Mouse (Mus musculus): ENCODE results near the gene Oprm1. TPM values are rescaled to one million over a fixed set of nuclear protein-coding genes. Genes with fewer than 3 reads are reported as not detected.

Gene Oprm1
- total RNA-seq, 2 experiments from 2014 or later, result not detected

DNA sequence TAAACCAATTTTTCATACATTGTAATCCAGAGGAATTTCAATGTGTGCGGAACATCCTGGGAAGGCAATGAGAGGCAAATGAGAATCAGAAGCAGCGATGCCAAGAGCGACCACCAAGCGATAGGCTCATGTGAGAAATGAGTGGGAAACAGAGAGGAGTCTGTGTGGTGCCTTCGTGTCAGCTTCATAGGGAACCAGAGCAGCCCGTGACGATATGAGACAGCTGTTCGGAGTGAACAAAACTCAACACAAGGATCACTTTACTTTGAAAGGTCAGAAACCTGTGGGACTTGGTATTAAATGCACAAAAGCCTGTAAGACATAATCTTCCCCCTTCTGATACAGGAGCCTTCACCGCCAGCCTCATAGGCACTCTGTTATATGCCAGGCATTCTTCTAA is 262.2 kb downstream of the Oprm1 start:
- ATAC-seq (replicated peaks; ENCODE audit: low FRiP score, poor library complexity, severe bottlenecking), result no peak

DNA sequence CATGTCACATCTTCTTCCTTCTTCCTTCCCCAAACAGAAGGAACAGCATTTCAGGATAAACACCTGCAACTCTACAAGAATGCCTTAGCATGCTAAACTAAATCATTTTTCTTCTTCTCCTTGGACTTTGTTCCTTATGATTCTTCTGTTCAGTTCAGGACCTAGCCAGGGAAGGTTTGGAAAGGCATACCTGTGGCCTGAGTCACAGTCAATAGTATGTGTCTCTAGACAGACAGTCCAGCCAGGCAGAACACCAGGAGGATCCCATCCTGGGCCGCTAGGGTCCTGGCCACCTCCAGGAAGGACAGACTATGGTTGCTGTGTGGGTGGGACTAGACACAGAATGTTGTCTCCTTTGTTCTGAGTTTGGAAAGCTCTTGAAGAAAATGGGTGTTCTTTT is 266.7 kb downstream of the Oprm1 start:
- ATAC-seq (replicated peaks; ENCODE audit: low FRiP score, poor library complexity, severe bottlenecking), result no peak

DNA sequence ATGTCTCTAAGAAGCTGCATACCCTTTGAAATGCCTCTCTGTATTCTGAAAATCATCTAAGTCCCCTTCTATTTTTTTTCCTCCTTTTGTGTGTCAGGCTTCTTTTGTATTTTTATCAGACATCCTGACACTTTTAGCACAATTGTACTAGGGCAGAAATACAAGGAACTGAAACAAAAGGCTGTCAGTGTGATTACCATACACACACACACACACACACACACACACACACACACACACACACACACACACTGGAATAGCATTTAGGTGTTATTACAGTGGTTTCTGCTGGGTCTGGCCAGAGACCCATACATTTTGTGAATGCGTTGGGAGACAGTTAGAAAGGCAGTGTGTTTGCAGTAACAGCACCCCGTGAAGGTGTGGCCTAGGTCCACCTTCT is 275.2 kb downstream of the Oprm1 start:
- ATAC-seq (replicated peaks; ENCODE audit: low FRiP score, poor library complexity, severe bottlenecking), result no peak

DNA sequence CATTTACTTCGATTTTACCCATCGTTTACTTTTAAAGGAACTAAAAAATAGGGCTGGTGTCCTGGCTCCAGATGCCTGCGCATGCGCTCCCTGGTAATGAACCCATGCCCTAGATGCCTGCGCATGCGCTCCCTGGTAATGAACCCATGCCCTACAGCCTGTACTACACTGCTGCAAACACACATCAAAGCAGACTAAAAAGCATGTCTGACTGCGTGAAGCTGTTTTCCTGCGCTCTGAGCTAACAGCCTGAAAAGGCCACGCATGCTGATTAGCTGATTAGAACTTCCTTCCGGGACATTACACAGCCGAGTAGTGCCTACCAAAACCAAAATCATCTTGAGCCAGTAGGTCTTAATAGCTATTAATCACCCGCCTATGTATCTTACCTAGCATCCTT is 277.2 kb downstream of the Oprm1 start:
- no peak for ATAC-seq (replicated peaks; ENCODE audit: low FRiP score, poor library complexity, severe bottlenecking)

DNA sequence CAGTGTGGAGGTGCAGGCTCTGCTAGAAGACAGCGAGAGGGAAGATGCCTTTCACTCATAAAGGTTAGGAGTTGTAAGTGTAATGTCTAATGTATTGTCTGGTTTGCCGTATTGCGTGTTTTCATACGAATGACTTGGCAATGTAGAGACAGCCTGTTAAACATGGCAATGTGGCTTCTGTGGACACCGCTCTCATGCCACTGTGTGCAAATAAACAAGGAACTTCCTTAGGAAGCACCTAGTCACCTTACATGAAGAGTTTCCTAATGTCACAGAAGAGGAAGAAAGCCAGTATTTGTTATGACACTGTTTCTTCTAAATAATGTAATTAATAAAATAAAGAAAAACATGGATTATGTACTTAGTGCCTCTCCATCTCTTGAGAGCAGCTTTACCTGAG is 278.9 kb downstream of the Oprm1 start:
- no peak for ATAC-seq (replicated peaks; ENCODE audit: low FRiP score, poor library complexity, severe bottlenecking)

DNA sequence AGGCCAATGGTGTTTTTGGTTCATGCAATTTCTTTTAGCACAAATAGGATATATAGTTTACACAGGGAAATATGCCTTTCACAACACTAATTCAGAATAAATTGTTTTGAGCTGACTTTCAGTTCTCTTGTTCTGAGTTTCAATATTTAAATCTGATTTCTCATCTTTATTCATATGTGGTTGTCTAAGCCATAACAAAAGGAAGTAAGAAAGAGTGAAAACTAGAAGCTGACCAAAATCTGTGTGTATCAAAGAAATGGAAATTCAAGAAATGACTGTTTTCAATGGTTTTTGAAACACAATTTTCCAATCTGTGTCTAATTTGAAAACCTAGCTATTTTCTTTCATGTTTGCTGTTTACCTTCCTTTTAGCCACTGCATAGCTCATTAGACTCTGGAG is 282.7 kb downstream of the Oprm1 start:
- no peak for ATAC-seq (replicated peaks; ENCODE audit: low FRiP score, poor library complexity, severe bottlenecking)

DNA sequence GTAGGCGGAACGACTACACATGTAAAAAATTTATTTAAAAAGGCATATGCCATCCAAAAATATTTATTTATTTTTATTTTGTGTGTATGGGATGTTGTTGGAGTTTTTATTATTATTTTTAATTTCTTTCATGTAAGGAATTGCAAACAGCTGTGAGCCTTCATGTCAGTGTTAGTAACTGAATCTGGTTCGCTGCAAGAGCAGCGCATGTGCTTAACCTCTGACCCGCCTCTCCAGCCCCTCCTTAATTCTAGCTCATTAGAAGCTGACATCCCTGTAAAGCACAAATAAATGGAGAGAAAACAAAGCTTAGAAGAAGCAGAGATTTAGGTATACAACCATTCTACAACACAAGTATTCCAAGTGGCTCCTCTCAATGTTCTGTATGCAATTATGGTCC is 285.6 kb downstream of the Oprm1 start:
- ATAC-seq (replicated peaks; ENCODE audit: low FRiP score, poor library complexity, severe bottlenecking), result no peak

DNA sequence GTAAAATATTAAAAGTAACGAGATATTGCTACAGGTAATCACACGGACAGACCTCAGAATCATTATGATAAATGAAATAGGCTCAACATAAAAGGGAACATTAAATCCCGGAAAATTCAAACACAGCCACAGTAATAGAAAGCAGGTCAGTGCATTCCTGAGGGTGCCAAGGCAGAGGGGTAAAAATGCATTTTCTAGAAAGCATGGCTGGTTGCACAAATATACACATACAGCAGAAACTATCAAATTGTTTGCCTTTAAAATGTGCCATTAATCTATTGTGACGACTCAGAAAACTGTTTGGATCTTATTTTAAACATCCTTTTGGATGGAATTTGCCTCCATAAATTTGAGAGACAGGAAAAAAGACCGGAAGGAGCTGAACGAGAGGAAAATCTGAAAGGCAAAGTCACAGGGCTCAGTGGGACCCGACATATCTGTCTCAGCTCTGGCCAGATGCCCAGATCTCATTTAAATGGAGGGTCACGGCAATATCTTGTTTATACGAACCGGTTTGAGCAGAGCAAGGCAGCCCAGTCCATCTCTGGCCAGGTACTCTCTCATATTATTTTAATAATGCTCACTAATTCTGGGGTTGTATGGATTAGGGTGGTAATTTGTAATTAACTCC is 289.1 kb downstream of the Oprm1 start:
- no peak for ATAC-seq (replicated peaks; ENCODE audit: low FRiP score, poor library complexity, severe bottlenecking)

DNA sequence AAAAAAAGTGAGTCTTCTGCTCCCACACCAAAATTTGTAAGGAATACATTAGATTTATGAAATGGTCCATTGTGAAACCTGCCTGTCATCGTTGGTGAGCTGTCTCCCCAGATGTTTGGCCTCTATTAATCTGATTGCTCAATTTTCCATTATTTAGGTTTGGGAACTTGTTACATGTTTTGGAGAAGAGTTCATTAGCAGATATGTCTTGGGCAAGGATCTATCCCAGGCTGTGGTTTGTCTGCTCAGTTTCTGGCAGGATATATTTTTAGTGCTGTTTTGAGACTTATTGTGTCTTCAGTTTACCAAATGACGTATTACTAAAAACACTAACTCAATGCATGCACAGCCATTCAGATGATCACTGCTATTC is 289.6 kb downstream of the Oprm1 start:
- ATAC-seq (replicated peaks; ENCODE audit: low FRiP score, poor library complexity, severe bottlenecking), result no peak

DNA sequence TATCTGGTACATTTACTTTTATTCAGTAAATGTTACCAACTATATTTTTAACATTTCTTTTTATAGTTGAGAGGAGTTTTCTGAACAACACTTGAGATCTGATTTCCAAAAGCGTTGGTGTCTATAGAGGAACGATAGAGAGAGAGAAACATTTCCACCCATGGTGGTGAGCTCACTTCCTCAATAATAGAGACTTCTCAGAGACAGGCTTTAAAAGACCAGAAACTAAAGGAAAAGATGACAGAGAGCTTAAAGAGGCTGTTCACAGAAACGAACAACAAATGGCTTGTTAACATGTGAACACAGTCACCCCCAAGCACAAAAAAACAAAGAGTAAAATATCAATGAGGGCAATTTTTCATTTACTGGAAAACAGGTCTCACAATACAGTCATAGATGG is 291.6 kb downstream of the Oprm1 start:
- ATAC-seq (replicated peaks; ENCODE audit: low FRiP score, poor library complexity, severe bottlenecking), result no peak

DNA sequence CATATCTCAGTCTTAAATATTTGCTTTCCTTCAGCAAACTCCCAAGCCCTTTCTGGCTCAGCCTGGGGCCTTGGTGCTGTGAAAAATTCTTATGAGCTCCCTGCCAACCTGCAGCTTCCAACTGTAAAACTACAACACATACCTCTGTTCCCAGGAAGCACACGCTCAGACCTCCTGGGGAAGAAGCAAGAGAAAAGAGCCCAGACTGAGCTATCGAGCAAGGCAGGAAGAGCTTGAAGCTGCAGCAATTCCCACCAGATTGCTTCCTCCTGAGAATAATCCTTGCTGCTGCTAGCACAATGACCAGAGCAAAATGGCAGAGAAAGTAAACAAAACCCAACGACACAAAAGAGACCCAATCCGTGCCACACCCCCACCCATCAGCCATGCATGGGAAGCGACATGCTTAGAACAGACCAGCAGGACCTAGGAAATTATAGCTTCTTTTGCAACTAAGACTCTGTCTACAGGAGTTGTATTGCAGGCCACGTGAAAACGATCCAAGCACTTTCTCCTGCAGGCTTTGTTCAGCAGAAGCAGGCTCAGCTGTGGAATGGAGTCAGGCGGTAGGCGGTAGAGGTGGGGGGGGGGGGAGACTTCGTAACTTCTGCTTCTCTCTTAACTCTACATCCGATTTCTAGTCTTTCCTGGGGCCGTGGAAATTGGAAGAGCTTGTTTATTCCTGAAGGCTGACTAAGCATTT is 294.2 kb downstream of the Oprm1 start, which contains the start of gene Ipcef1:
Gene Ipcef1, minus strand, starts transcription at position 164 of the 703 bp plus-strand sequence.
- no peak for ATAC-seq (replicated peaks; ENCODE audit: low FRiP score, poor library complexity, severe bottlenecking)

DNA sequence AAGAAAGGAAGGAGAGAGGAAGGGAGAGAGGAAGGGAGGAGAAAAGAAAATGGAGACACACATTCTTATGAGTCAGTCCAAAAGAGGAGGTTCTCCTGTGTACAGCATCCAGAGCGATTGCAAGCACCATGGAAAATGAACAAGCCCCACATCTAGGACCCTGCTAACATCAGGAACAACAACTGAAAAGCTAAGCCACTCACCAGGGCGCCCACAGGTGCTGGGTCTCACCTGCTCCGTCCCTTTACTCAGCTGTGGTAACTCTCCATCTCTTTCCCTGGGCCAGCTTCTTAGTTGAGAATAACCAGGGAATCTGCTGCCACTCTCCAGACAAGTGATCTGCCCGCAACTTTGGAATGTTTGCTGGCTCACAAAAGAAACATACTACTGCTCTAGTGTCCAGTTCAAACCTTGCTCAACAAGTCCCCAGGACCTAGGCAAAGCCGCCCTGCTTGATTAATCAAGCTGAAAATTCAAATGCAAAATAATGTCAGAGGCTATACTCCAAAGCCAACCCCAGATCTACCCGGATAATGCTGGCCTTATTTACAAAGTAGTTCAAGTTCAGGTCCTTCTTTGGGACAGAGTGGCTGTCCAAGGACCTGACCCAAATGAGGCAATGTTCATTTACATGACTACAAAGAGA is 296.4 kb downstream of the Oprm1 start:
- no peak for ATAC-seq (replicated peaks; ENCODE audit: low FRiP score, poor library complexity, severe bottlenecking)

DNA sequence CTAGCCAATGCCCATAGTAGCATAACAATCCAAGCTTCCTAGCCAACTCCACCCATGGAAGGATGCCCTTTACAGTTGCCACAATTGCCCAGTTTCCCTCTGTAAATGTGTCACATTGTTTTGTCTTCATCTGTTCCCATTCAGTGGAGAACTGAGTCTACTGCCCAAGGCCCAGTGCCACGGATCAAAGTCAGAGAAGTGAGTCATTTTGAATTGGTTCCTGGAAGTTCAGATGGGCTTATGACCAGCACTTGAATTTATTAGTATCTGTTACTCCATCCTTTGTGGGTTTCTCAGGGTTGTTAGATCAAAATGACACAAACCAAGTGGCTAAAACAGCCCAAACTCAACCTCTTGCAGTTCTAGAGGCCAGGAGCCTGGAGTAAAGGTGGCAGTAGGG is 299.2 kb downstream of the Oprm1 start:
- no peak for ATAC-seq (replicated peaks; ENCODE audit: low FRiP score, poor library complexity, severe bottlenecking)

DNA sequence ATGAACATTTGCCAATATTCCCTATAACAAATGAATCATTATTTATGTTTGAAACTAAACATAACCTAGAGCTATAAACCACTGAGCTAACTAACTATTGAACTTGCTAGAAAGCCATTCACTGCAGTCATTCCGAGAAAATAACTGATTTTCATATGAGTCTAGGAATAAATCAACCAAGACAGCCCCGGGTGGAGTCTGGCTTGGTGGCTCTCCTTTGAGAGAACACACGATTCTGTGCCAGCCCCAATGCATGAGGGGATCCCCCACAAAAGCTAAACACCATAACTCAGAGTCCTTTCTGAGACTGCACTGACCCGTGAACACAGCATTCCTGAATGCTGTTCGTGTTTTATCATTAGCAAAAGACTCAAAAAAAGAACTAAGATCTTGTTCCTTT is 302.0 kb downstream of the Oprm1 start:
- ATAC-seq (replicated peaks; ENCODE audit: low FRiP score, poor library complexity, severe bottlenecking), result no peak

DNA sequence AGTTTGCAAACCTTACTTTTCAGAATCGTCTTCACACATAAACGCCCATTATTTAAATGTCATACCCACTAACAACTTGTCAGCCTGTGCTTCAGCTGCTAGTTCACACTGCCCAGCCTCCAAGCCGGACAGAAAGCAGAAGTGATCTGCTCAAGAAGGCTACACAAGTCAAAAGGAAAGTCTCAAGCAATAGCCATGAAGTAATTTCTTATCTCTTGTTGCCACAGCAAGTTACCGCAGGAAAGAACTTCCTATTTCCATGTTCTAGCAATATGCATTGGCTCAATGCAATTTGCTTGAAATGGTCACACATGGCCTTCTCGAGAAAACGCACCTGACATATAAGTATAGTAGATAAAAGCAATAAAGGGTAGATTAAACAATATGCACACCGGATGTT is 304.7 kb downstream of the Oprm1 start:
- ATAC-seq (replicated peaks; ENCODE audit: low FRiP score, poor library complexity, severe bottlenecking), result no peak

DNA sequence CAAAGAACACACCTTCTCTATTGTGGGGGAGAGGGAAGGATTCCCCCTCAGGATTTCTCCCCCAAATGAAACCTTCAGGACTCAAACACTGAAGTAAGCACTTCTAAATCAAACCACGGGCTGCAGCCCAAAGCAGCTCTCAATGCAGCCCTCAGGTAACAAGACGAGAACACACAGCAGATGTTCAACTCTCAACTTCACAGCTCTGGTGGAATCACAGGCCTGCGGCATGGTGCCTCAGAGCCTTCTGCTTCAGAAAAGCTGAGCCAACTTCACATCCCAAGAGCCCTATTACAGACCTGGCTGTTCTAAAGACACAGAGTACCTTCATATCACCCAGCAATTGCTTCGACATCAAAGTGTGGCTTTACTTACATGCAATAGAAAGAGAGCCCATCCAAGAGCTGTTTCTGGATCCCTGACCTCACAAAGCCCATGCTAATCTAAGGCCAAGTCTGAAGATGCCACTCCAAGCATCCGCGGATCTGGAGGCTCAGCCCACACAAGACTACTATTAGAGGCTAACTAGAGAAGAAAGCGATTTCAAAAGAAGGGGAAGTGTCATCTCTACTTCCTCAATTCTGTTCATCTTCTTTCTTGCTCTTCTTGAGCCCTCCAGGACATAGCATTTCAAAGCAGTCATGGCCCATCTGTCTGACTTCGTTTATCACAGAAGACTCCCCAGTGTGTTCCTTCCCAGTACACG is 305.6 kb downstream of the Oprm1 start:
- no peak for ATAC-seq (replicated peaks; ENCODE audit: low FRiP score, poor library complexity, severe bottlenecking)

DNA sequence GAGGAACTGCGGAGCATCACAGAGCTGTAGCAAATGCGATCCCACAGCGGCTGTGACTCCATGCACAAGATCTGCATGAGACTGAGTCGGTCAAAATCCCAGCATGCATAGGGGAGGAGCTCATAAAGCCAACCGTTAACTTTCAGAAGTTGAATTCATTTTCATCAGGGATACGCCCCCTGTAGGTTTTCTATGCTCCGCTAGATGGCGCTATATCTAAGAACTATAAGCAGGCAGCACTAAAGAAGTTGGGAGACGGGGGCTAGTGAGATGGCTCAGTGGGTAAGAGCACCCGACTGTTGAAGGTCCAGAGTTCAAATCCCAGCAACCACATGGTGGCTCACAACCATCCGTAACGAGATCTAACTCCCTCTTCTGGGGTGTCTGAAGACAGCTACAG is 310.3 kb downstream of the Oprm1 start:
- no peak for ATAC-seq (replicated peaks; ENCODE audit: low FRiP score, poor library complexity, severe bottlenecking)

DNA sequence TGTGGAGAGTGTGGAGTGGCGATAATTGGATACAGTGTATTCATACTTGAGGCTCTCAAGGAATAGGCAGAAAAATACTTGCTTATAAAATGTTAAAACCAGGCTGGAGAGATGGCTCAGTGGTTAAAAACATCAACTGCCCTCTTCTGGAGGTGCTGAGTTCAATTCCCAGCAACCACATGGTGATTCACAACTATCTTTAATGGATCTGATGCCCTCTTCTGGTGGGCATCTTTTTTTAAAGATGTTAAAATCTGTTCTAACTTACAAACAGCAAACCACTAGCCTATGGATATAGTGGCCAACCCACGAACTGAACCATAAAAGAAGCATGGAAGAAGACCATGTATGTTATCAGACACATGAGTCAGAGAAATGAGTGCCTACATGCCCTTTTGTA is 310.8 kb downstream of the Oprm1 start:
- ATAC-seq (replicated peaks; ENCODE audit: low FRiP score, poor library complexity, severe bottlenecking), result no peak

DNA sequence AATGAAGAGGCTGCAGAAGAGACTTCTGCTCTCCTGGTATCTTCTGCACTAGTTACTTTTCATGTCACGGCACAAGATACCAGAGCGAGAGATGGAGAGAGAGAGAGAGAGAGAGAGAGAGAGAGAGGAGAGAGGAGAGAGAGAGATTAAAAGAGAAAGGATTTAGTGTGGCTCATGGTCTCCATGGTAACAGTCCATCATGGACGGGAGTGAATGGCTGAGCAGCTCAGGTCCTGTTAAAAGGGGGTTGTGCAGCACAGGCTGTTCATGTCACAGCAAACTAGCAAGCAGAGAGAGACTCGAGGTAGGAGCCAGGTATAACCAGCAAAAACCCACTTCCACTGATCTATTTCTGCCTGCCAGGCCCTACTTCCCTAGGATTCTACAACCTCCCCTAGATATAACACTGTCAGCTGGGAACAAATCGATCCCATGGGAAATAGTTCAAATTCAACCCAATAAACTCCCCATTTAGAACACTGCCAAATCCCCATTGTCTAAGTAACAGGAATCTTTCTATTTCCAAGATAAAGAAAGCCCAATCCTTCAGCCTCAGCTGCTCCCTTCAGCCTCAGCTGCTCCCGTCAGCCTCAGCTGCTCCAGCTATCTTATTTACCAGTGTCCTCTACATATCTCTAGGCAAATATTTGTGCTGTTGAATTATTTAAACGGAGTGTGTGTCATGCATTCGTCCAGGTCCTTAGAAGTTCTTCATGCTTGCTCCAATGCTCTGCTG is 312.0 kb downstream of the Oprm1 start:
- no peak for ATAC-seq (replicated peaks; ENCODE audit: low FRiP score, poor library complexity, severe bottlenecking)

DNA sequence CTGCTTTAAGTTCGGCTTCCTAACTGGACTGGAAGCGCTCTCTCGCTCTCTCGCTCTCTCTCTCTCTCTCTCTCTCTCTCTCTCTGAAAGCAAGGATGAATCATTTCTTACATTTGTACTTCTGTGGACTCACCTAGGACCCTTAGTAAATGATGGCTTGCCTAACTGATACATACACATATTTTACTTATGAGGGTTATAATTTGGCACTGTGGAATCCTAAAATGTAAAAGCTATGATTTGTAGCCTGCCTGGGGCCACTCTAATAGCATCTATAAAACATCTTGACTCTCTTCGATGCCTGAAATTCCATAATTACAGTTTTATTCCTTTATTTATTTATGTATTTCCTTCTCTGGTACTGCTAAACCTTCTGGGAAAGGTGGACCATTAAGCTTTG is 312.6 kb downstream of the Oprm1 start:
- ATAC-seq (replicated peaks; ENCODE audit: low FRiP score, poor library complexity, severe bottlenecking), result no peak
